Mouse (Mus musculus) cerebral cortex, adult 2 months (tissue): Measurements from ENCODE around the gene Adamtsl5.

Source experiments
- WGBS: fragments of 180-500 bp; shearing (Covaris S2); methylation state at CpG from one replicate; pipeline ENCODE4 v1.1.7; 2018; 5-methylcytosine and 5-hydroxymethylcytosine counted together

The Adamtsl5 gene

GRCm38 (mm10) chr10:80317011-80317410, 31.2 kb downstream of the Adamtsl5 start:
- WGBS = 50% methylated on average over 10 of the region's 10 CpGs

GRCm38 (mm10) chr10:80316359-80316781, 31.8 kb downstream of the Adamtsl5 start:
- 28% methylated on average over 11 of the region's 11 CpGs for WGBS

GRCm38 (mm10) chr10:80315315-80315714, 32.9 kb downstream of the Adamtsl5 start:
- 68% methylated on average over 27 of the region's 27 CpGs for WGBS

- 58% methylated on average over 16 of the region's 16 CpGs for whole genome bisulfite sequencing
Measured at GRCm38 (mm10) chr10:80314494-80315001, 33.7 kb downstream of the Adamtsl5 start.

GRCm38 (mm10) chr10:80313627-80314201, 34.5 kb downstream of the Adamtsl5 start:
- 60% methylated on average over 20 of the region's 20 CpGs for WGBS

- 70% methylated on average over 54 of the region's 54 CpGs for WGBS
Measured at GRCm38 (mm10) chr10:80312586-80313504, 35.4 kb downstream of the Adamtsl5 start.

- 76% methylated on average over 16 of the region's 16 CpGs for WGBS
Measured at GRCm38 (mm10) chr10:80311560-80311959, 36.7 kb downstream of the Adamtsl5 start.

- WGBS = 43% methylated on average over 25 of the region's 25 CpGs
Measured at GRCm38 (mm10) chr10:80304862-80305261, 43.4 kb downstream of the Adamtsl5 start.

GRCm38 (mm10) chr10:80304458-80304857, 43.8 kb downstream of the Adamtsl5 start:
- 55% methylated on average over 12 of the region's 12 CpGs for WGBS

- WGBS = 10% methylated on average over 9 of the region's 9 CpGs
Measured at GRCm38 (mm10) chr10:80302471-80302881, 45.7 kb downstream of the Adamtsl5 start.

- WGBS = 49% methylated on average over 5 of the region's 5 CpGs
Measured at GRCm38 (mm10) chr10:80302082-80302355, 46.2 kb downstream of the Adamtsl5 start.

GRCm38 (mm10) chr10:80301256-80302081, 46.7 kb downstream of the Adamtsl5 start:
- WGBS = 48% methylated on average over 9 of the region's 10 CpGs

GRCm38 (mm10) chr10:80300672-80301181, 47.5 kb downstream of the Adamtsl5 start:
- WGBS = 10% methylated on average over 11 of the region's 11 CpGs

- WGBS = 35% methylated on average over 10 of the region's 10 CpGs
Measured at GRCm38 (mm10) chr10:80299824-80300223, 48.4 kb downstream of the Adamtsl5 start.

- 4% methylated on average over 15 of the region's 15 CpGs for WGBS
Measured at GRCm38 (mm10) chr10:80299301-80299700, 48.9 kb downstream of the Adamtsl5 start.

GRCm38 (mm10) chr10:80298571-80299281, 49.5 kb downstream of the Adamtsl5 start:
- 4% methylated on average over 26 of the region's 26 CpGs for WGBS

- WGBS = 37% methylated on average over 8 of the region's 8 CpGs
Measured at GRCm38 (mm10) chr10:80297526-80298133, 50.6 kb downstream of the Adamtsl5 start.

GRCm38 (mm10) chr10:80296824-80297223, 51.4 kb downstream of the Adamtsl5 start:
- 75% methylated on average over 5 of the region's 5 CpGs for WGBS

GRCm38 (mm10) chr10:80295618-80296425, 52.4 kb downstream of the Adamtsl5 start, which contains the start of gene Apc2:
TSS of gene Apc2 (plus strand) at chr10:80295977.
- under 1% methylated on average over 26 of the region's 26 CpGs for WGBS

- 39% methylated on average over 7 of the region's 7 CpGs for whole genome bisulfite sequencing
Measured at GRCm38 (mm10) chr10:80294788-80295303, 53.4 kb downstream of the Adamtsl5 start.
